Mouse (Mus musculus) adrenal gland, postnatal 4 days (tissue): ENCODE measurements around the gene Mkrn1. TPM values are rescaled to one million over a fixed set of nuclear protein-coding genes. Genes with fewer than 3 reads are reported as not detected.
"Not testable (repeated sequence)": the region's sequence is repeated elsewhere in the genome, so short reads cannot be mapped to it uniquely, and the experiment has no call there.

Experiments used
- DNase-seq, 2 experiments: peaks; one replicate each; pipeline ENCODE4 v3.0.0; 2021 to 2022; ENCODE audit warnings: low spot score in 2 of 2, mixed read lengths in 2 of 2
- total RNA-seq, 2 experiments: library from RNA; stranded (reverse); gene quantifications; 2 replicates each; pipeline ENCODE4 v1.2.3; 2021

Gene Mkrn1
- total RNA-seq, 2 experiments from 2014 or later, result 98.8 to 106 TPM

- no peak for DNase-seq
Observed at GRCm38 (mm10) chr6:39433701-39434100, 13.4 kb upstream of the Mkrn1 start.

- DNase-seq, result no peak
Observed at GRCm38 (mm10) chr6:39433174-39433573, 12.9 kb upstream of the Mkrn1 start.

- no peak for DNase-seq
Observed at GRCm38 (mm10) chr6:39430722-39431121, 10.5 kb upstream of the Mkrn1 start.

- DNase-seq, result no peak
Observed at GRCm38 (mm10) chr6:39429007-39429788, 8.9 kb upstream of the Mkrn1 start.

- DNase-seq, result no peak
Observed at GRCm38 (mm10) chr6:39427276-39428003, 7.2 kb upstream of the Mkrn1 start.

GRCm38 (mm10) chr6:39426725-39427124 is 6.5 kb upstream of the Mkrn1 start:
- DNase-seq, result no peak

GRCm38 (mm10) chr6:39425181-39425580 is 4.9 kb upstream of the Mkrn1 start:
- DNase-seq, result no peak

GRCm38 (mm10) chr6:39423686-39424085 is 3.4 kb upstream of the Mkrn1 start:
- no peak for DNase-seq

- DNase-seq, result no peak
Observed at GRCm38 (mm10) chr6:39423130-39423551, 2.9 kb upstream of the Mkrn1 start.

GRCm38 (mm10) chr6:39420867-39421266 is 605 bp upstream of the Mkrn1 start:
- DNase-seq, result no peak

- peak in 1 of 2 experiments; percentile 6 for DNase-seq
Observed at GRCm38 (mm10) chr6:39419386-39419850, 844 bp downstream of the Mkrn1 start.

- DNase-seq, result not testable (repeated sequence)
Observed at GRCm38 (mm10) chr6:39416654-39417053, 3.6 kb downstream of the Mkrn1 start.

GRCm38 (mm10) chr6:39415762-39416161 is 4.5 kb downstream of the Mkrn1 start:
- peak; percentile 39 to 40 for DNase-seq

- DNase-seq, result no peak
Observed at GRCm38 (mm10) chr6:39414106-39414505, 6.2 kb downstream of the Mkrn1 start.

- no peak for DNase-seq
Observed at GRCm38 (mm10) chr6:39406480-39406879, 13.8 kb downstream of the Mkrn1 start.

GRCm38 (mm10) chr6:39403136-39403535 is 17.1 kb downstream of the Mkrn1 start:
- DNase-seq, result no peak

- DNase-seq, result no peak
Observed at GRCm38 (mm10) chr6:39400343-39400742, 19.9 kb downstream of the Mkrn1 start.

- no peak for DNase-seq
Observed at GRCm38 (mm10) chr6:39398342-39398741, 21.9 kb downstream of the Mkrn1 start.

- no peak for DNase-seq
Observed at GRCm38 (mm10) chr6:39397046-39397445, 23.2 kb downstream of the Mkrn1 start.

- no peak for DNase-seq
Observed at GRCm38 (mm10) chr6:39395916-39396315, 24.3 kb downstream of the Mkrn1 start.

GRCm38 (mm10) chr6:39395471-39395870 is 24.8 kb downstream of the Mkrn1 start:
- DNase-seq, result no peak

GRCm38 (mm10) chr6:39389988-39390387 is 30.3 kb downstream of the Mkrn1 start:
- no peak for DNase-seq
